Mouse (Mus musculus): ENCODE data around the gene Naaladl2.

GRCm38 (mm10) chr3:24992577-24992976 is 151.5 kb downstream of the Naaladl2 start:
- TF ChIP-seq TAL1 (IDR thresholded peaks at IDR 0.05; ENCODE audit: low read length) (no peak), GATA1 (IDR thresholded peaks at IDR 0.05; ENCODE audit: low read length) (no peak)

All from erythroblast, embryonic 14.5 days (primary cell).